Mouse (Mus musculus) brain, embryonic 14.5 days (tissue): ENCODE results near the gene Slc11a1. TPM values are rescaled to one million over a fixed set of nuclear protein-coding genes. Genes with fewer than 3 reads are reported as not detected.
A peak's percentile ranks its signal among the peaks of the same experiment; 100 is the strongest.
"Not testable (repeated sequence)": the region's sequence is repeated elsewhere in the genome, so short reads cannot be mapped to it uniquely, and the experiment has no call there.

Experiments used
- DNase-seq: peaks from one replicate; pipeline ENCODE4 v3.0.0-alpha.2; 2011; ENCODE audit warnings: low read depth
- CTCF ChIP-seq: fragments of 200-500 bp; IDR thresholded peaks from 2 replicates; pipeline ENCODE4 v1.5.1; 2012; ENCODE audit warnings: inconsistent platforms, mild to moderate bottlenecking, moderate library complexity, borderline replicate concordance; ENCODE audit not compliant: insufficient read depth, insufficient read length; ENCODE audit errors: extremely low read depth
- POLR2A ChIP-seq: fragments of 200-500 bp; IDR thresholded peaks from 2 replicates; pipeline ENCODE4 v1.6.1; 2012; ENCODE audit warnings: mild to moderate bottlenecking, inconsistent platforms, borderline replicate concordance; ENCODE audit not compliant: poor library complexity, insufficient read depth, insufficient read length, severe bottlenecking; ENCODE audit errors: extremely low read depth
- polyA plus RNA-seq: library from polyadenylated mRNA; depleted of rRNA; stranded (reverse); fragments of >200 nt; gene quantifications from 2 replicates; pipeline ENCODE4 v1.2.3, GENCODE M21; 2012

Gene Slc11a1
- polyA plus RNA-seq, 1 experiment, result 4.0 TPM

DNA sequence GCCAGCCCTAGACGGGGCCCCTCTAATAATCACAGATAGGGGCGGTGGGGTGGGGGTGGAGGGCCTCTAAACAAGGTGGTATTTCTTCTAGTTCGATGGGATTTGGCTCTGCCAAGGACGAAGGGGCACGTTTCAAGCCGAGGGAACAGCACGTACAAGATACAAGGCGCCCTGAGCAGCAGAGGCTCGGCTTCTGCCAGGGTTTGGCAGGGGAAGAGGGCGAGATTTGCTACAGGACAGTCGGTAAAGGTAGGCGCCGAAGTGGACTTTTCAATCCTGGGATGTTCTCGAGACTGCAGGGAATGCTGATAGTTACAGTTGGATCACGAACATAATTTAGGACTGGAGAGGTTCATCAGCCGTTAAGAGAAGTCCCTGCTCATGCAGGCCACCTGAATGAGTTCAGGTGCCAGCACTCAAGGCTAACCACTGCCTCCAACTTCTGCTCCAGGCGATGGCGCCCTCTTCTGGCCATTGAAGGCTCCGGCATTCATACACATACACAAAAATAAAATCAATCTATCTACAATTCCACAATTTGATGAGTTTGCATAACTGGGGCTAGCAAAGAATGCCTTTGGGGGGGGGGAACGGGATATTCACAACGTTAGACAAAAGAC is 15.4 kb downstream of the Slc11a1 start:
- TF ChIP-seq POLR2A (no peak), CTCF (peak; percentile 69)
- peak; percentile 64 for DNase-seq

DNA sequence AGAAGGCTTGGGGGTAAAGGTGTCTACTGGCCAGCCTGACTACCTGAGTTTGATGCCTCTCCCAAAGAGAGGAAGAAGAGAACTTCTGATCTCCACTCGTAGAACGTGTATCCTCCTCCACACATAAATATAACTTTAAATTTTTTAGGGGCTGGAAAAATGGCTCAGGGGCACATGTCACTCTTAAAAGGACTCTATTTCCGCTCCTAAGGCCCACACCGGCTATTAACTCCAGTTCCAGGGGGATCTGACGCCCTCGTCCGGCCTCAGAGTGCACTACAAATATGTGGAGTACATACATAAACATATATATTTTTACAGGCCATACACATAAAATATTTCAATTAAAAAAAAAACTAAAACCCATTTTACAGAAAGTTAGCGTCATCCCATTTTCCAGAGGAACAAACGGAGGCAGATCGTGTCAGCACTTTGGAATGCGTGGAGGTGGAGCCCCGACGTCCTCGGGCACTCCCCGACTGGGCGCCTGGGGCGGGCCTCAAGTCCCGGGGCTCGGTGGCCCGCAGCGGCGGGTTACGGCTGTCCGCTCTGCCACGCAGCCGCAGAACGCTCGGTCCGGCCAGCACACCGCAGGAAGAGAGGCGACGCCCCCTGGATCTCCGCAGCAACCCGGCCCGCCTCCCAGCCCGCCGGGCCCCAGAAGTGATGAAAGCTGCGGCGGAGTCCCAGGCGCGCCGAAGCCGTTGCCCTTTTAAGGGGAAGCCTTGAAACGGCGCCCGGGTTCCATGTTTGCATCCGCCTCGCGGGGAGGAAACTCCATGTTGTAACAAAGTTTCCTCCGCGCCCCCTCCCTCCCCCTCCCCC is 16.1 kb downstream of the Slc11a1 start, which contains the start of gene Ctdsp1:
Ctdsp1 (plus strand) TSS at position 586 of the 825 bp plus-strand sequence.
- TF ChIP-seq CTCF (no peak; the same call in 1 of the 2 replicates), POLR2A (no peak)
- peak; percentile 98 for DNase-seq

DNA sequence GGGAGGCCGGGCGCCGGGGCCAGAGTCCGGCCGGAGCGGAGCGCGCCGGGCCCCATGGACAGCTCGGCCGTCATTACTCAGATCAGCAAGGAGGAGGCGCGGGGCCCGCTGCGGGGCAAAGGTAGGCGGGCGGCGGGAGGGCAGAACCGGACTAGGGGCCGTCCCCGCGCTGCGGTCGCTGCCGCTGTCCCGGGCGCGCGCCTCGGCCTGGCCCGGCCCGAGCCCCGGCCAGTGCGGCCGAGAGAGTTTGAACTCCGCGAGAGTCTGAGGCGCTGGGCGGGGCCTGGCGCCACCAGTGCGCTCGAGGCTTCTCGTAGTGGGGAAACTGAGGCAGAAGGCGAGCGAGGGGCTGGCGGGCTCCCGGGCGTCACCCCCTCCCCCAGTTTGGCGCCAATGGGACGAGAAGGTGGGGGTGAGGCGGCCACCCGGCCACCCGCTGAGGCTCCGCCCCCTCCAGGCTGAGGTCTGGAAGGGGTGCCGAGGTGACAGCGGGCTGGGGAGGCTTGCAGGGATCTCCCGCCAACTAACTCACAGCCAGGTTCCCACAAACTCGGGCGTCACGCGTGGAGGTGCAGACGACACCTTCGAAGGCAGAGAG is 16.9 kb downstream of the Slc11a1 start:
- 0 out of 2 replicates have a peak, but pooled peaks have one; percentile 30 for TF ChIP-seq POLR2A
- TF ChIP-seq CTCF, result no peak

DNA sequence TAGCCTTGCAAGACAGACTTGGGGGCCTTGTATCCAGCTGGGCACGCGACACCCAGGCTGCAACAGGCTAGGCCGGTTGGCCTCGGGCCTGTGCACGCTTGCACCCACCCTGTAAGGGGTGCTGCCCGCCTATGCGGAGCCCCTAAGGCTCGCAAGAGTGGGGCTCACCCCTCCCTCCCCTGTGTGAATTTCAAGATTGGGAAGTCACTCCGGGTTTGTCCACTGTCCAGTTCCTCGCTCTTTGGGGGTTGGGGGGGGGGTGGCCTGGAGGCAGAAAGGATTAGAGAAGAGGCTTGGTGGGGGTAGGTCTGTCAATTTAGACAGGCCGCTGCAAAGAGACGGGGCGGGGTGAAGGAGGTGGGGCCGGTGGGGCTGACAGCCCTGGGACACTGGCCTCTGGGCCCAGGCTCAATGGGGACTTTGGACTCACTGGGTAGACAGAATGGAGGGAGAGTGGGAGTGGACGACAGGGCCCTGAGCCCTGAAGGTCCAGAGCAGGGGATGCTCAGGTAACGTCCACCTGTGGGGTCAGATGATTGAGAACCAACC is 17.5 kb downstream of the Slc11a1 start:
- DNase-seq, result no peak
- TF ChIP-seq CTCF (no peak), POLR2A (no peak)

More for the DNA sequence above, 16.9 kb downstream of the Slc11a1 start:
- DNase-seq, result peak; percentile 53

DNA sequence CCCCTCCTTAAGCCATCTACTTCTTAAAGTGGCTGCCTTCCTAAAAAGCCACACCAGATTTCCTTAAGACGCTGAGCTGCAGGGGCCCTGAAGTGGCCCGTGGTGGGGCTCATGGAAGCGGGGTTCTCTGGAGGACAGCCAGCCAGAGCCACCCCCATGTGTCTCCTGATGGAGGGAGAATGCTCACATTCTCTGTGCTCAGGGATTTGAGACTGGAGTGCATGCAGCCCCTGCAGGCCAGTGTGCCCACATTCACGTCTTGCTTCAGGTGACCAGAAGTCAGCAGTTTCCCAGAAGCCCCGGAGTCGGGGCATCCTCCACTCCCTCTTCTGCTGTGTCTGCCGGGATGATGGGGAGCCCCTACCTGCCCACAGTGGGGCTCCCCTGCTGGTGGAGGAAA is 18.0 kb downstream of the Slc11a1 start:
- TF ChIP-seq POLR2A (no peak), CTCF (no peak)
- DNase-seq, result no peak

DNA sequence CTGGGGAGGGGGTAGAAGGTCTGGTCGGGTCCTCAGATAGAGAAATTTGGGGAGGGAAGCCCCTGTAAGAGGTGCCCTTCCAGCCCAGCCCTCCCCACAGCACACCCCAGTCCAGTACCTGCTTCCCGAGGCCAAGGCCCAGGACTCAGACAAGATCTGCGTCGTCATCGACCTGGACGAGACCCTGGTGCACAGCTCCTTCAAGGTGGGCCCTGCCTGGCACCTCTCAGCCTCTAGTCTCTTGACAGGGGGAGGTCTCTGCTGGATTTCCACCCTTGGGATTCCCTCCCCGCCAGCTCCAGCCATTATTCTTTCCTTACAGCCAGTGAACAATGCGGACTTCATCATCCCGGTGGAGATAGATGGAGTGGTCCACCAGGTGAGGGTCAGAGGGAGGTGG is 18.7 kb downstream of the Slc11a1 start:
- TF ChIP-seq CTCF (no peak), POLR2A (no peak)
- no peak for DNase-seq

DNA sequence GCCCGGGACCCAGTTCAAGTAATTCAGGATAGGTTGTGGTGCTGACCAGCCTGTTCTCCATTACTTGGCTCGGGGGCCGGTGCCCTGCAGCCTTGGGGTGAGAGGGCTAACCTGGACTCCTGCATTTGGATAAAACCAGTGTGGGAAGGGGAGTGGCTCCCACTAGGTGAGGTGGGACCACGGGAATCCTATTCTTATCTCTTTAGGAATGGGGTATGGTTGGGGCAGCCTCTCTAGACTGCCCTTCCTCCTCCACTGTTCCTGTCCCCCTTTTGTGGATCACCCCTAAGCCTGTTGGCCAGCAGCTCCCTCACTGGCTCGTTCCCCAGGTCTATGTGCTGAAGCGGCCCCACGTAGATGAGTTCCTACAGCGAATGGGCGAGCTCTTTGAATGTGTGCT is 19.3 kb downstream of the Slc11a1 start:
- TF ChIP-seq POLR2A, result no peak
- TF ChIP-seq CTCF, result no peak
- no peak for DNase-seq

DNA sequence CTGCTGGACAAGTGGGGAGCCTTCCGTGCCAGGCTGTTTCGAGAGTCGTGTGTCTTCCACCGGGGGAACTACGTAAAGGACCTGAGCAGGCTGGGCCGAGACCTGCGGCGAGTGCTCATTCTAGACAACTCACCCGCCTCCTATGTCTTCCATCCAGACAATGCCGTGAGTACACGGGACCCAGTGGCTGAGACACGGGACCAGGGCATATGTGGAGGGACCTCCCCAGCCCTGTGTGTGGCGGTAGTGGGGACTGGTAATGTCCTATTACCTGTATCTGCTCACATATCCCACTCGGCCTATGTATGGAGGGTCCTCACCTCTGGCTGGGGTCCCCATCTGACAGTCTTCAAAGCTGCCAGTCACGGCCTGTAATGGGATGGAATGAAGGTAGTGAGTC is 19.9 kb downstream of the Slc11a1 start:
- TF ChIP-seq POLR2A (no peak), CTCF (no peak)
- DNase-seq, result no peak

DNA sequence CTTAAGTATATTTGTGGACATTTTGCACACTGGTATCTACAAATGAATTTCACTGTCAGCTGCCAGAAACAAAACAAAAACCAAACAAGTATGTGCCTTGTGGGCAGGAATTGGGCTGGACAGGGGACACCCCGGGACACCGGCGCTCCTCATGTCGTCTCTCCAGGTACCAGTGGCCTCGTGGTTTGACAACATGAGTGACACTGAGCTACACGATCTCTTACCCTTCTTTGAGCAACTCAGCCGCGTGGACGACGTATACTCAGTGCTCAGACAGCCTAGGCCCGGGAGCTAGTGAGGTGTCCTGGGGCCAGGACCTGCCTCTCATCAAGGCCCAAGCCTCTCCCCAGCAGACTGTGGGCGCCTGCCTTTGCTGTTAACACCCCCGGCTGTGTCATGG is 20.3 kb downstream of the Slc11a1 start:
- TF ChIP-seq POLR2A (no peak), CTCF (no peak)
- DNase-seq, result no peak

DNA sequence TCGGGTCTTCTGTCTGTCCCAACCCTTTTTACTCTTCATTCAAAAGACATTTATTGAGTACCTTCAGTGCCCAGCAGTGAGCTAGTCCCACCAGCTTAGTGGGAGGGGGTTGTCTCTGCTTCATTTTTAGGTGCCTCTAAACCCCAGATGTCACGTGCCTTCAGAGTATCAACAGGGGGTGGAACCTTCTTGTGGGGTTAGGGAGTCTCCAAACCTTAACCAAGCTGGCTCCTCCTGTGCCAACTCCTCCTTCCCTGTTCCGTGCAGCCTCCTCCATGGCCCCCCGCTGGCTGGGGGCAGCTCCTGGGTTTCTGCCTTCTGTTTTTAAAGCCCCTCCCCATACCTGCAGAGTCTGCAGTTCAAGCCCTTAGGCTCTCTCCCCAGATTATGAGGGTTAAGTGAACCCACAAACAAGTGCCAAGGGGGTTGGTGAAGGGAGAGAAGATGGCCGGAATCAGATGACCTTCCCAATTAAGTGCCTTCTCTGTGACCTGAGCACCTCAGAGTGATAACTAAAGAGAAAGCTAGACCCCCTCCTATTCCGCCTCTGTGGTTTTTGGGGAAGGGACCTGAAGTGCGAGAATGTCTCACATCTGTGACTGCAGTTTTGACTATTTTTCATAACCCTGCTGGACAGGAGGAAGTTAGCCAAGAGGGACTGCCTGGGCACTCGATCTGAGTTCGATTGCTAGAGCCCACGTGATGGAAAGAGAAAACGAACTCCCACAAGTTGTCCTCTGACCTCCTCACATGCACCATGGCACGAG is 21.6 kb downstream of the Slc11a1 start:
- DNase-seq, result not testable (repeated sequence)
